Mouse (Mus musculus) liver, adult 2 months (tissue): ENCODE results near the gene Fkbpl.

Source experiments
- CTCF ChIP-seq: fragments of 200-500 bp; IDR thresholded peaks from 2 replicates; pipeline ENCODE4 v1.5.1; 2011; ENCODE audit warnings: low read depth, low read length, control low read depth
- POLR2A ChIP-seq: fragments of 200-500 bp; IDR thresholded peaks from 2 replicates; pipeline ENCODE4 v1.6.1; 2011; ENCODE audit warnings: low read length, control low read depth; ENCODE audit not compliant: insufficient read depth; ENCODE audit errors: extremely low read depth

DNA sequence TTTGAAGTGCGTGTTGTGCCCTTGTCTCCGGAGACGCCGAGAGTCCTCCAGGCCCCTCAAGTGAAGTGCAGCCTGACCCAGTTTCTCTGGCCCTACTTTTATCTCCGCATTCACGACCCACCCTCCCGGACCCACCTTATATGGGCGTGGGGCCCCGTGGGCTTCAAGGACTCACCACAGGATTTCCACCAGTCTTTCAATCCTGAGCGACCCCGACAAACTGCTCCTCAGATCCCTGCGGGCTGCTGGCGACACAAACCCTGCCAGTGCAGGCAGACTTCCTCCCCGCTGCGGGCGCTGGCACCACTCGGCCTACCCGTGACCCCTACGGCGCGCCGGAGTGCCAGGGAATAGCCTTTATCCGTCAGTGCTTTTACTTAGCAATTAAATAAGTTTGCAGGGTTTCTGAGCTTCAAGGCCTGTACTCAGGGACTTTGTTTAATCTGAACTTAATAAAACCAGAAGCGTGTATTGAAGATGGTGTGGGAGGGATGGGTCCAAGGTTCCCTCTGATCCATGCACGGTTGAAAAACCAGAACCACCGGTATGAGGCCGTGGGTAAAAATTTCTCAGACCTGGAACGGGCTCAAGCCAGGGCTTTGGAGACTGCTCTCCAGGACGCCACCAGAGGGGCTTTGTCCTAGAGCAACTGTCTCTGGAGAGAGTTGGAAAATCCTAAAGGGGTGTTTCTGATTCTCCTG lies 16.5 kb upstream of the Fkbpl start, which contains the start of gene Ppt2:
- TF ChIP-seq CTCF (no peak), POLR2A (no peak)
